Mouse (Mus musculus) ES-Bruce4 (cell line): ENCODE data around the gene Lrrc25. TPM values are rescaled to one million over a fixed set of nuclear protein-coding genes. Genes with fewer than 3 reads are reported as not detected.
A peak's percentile ranks its signal among the peaks of the same experiment; 100 is the strongest.

Experiments used
- H3K27ac ChIP-seq: 2 replicates; pipeline ENCODE4 v1.5.1; 2012; ENCODE audit warnings: low read length, inconsistent platforms; ENCODE audit not compliant: insufficient read depth
- H3K27me3 ChIP-seq: 2 replicates; pipeline ENCODE4 v1.6.1; 2012; ENCODE audit warnings: mild to moderate bottlenecking, low read length, inconsistent platforms; ENCODE audit not compliant: control insufficient read depth, poor library complexity, insufficient read depth, severe bottlenecking
- H3K36me3 ChIP-seq: 2 replicates; pipeline ENCODE4 v1.6.1; 2012; ENCODE audit warnings: inconsistent platforms, mild to moderate bottlenecking, low read length, moderate library complexity; ENCODE audit not compliant: control insufficient read depth, poor library complexity, insufficient read depth, severe bottlenecking
- H3K4me1 ChIP-seq: one replicate; pipeline ENCODE4 v1.8.1; 2011; ENCODE audit warnings: low read length; ENCODE audit not compliant: control insufficient read depth, insufficient read depth
- H3K4me3 ChIP-seq: 2 replicates; pipeline ENCODE4 v1.5.1; 2011; ENCODE audit warnings: low read depth, mild to moderate bottlenecking, low read length
- H3K9ac ChIP-seq: 2 replicates; pipeline ENCODE4 v1.6.1; 2012; ENCODE audit warnings: low read depth, mild to moderate bottlenecking, inconsistent platforms; ENCODE audit not compliant: poor library complexity, severe bottlenecking
- H3K9me3 ChIP-seq: replicated peaks from 2 replicates; pipeline ENCODE4 v1.6.1; 2012; ENCODE audit warnings: mild to moderate bottlenecking, low read length, inconsistent platforms; ENCODE audit not compliant: control insufficient read depth, poor library complexity, insufficient read depth, severe bottlenecking
- CTCF ChIP-seq: IDR thresholded peaks from one replicate; pipeline ENCODE4 v1.8.1; 2011; ENCODE audit warnings: low read depth, low read length
- EP300 ChIP-seq: IDR thresholded peaks from 2 replicates; pipeline ENCODE4 v1.6.1; 2011; ENCODE audit warnings: low read depth, low read length; ENCODE audit not compliant: insufficient read depth
- POLR2A ChIP-seq: IDR thresholded peaks from one replicate; pipeline ENCODE4 v1.8.1; 2011; ENCODE audit warnings: low read length; ENCODE audit not compliant: insufficient read depth
- polyA plus RNA-seq: library from polyadenylated mRNA; stranded (reverse); fragments of >200 nt; gene quantifications from 2 replicates; pipeline ENCODE4 v1.2.4, GENCODE M21; 2011; ENCODE audit warnings: low read depth; ENCODE audit not compliant: missing spikeins, insufficient read depth, insufficient read length

The Lrrc25 gene
- polyA plus RNA-seq, 1 experiment, result not detected

GRCm38 (mm10) chr8:70646369-70646768 lies 30.4 kb downstream of the Lrrc25 start:
- H3K9me3 ChIP-seq, result no peaks in the 10 kb centered on the region
- no peaks in the 10 kb centered on the region for H3K27me3 ChIP-seq
- H3K27ac ChIP-seq, result peak overlapping the region; percentile 73
- H3K36me3 ChIP-seq, result peaks cover 9% of the 10 kb centered on the region; the same call in 1 of the 2 replicates
- peak overlapping the region; percentile 50 for H3K9ac ChIP-seq
- TF ChIP-seq POLR2A, result no peak
- TF ChIP-seq EP300, result no peak
- TF ChIP-seq CTCF, result no peak
- H3K4me3 ChIP-seq, result no peak overlapping the region
- H3K4me1 ChIP-seq, result peaks cover 27% of the 10 kb centered on the region

- Histone ChIP-seq H3K4me3 (no peak overlapping the region), H3K4me1 (peaks cover 27% of the 10 kb centered on the region), H3K27me3 (no peaks in the 10 kb centered on the region), H3K27ac (peak overlapping the region; percentile 73), H3K9ac (peak overlapping the region; percentile 50), H3K36me3 (peaks cover 9% of the 10 kb centered on the region; the same call in 1 of the 2 replicates), H3K9me3 (no peaks in the 10 kb centered on the region)
- no peak for TF ChIP-seq EP300
These were observed 30.8 kb downstream of the Lrrc25 start for GRCm38 (mm10) chr8:70646775-70647174.

- H3K27me3 ChIP-seq, result no peaks in the 10 kb centered on the region
- peaks cover 12% of the 10 kb centered on the region; the same call in 1 of the 2 replicates for H3K36me3 ChIP-seq
- peak overlapping the region; percentile 50 for H3K9ac ChIP-seq
- peaks cover 30% of the 10 kb centered on the region for H3K4me1 ChIP-seq
- TF ChIP-seq POLR2A (no peak), EP300 (peak; percentile 98), CTCF (no peak)
- H3K4me3 ChIP-seq, result no peak overlapping the region
- H3K9me3 ChIP-seq, result no peaks in the 10 kb centered on the region
- peak overlapping the region; percentile 73 for H3K27ac ChIP-seq
These were observed 31.6 kb downstream of the Lrrc25 start for GRCm38 (mm10) chr8:70647343-70648163.

GRCm38 (mm10) chr8:70648164-70648442 lies 32.1 kb downstream of the Lrrc25 start:
- no peak overlapping the region; the same call in 1 of the 2 replicates for H3K9ac ChIP-seq
- H3K4me3 ChIP-seq, result no peak overlapping the region
- H3K27me3 ChIP-seq, result no peaks in the 10 kb centered on the region
- H3K27ac ChIP-seq, result peak overlapping the region; percentile 73
- H3K4me1 ChIP-seq, result peaks cover 30% of the 10 kb centered on the region
- peaks cover 12% of the 10 kb centered on the region; the same call in 1 of the 2 replicates for H3K36me3 ChIP-seq
- no peaks in the 10 kb centered on the region for H3K9me3 ChIP-seq
- TF ChIP-seq EP300 (no peak), POLR2A (no peak), CTCF (no peak)

- no peak for TF ChIP-seq POLR2A
- TF ChIP-seq EP300, result no peak
- TF ChIP-seq CTCF, result no peak
- no peaks in the 10 kb centered on the region for H3K27me3 ChIP-seq
- H3K9ac ChIP-seq, result peak overlapping the region; percentile 65; the same call in 1 of the 2 replicates
- H3K9me3 ChIP-seq, result no peaks in the 10 kb centered on the region
- peak overlapping the region; percentile 73 for H3K27ac ChIP-seq
- H3K4me1 ChIP-seq, result peaks cover 30% of the 10 kb centered on the region
- peaks cover 12% of the 10 kb centered on the region; the same call in 1 of the 2 replicates for H3K36me3 ChIP-seq
- no peak overlapping the region for H3K4me3 ChIP-seq
These were observed 33.0 kb downstream of the Lrrc25 start for GRCm38 (mm10) chr8:70648921-70649320.

- Histone ChIP-seq H3K4me1 (peaks cover 30% of the 10 kb centered on the region), H3K27me3 (no peaks in the 10 kb centered on the region), H3K9me3 (no peaks in the 10 kb centered on the region), H3K9ac (peak overlapping the region; percentile 65), H3K36me3 (peaks cover 12% of the 10 kb centered on the region; the same call in 1 of the 2 replicates), H3K27ac (peak overlapping the region; percentile 73), H3K4me3 (no peak overlapping the region)
- TF ChIP-seq CTCF (no peak), EP300 (peak; percentile 97), POLR2A (no peak)
These were observed 33.4 kb downstream of the Lrrc25 start for GRCm38 (mm10) chr8:70649324-70649723.
